Mouse (Mus musculus): ENCODE results near the gene Vps50.
"Not testable (repeated sequence)": the region's sequence is repeated elsewhere in the genome, so short reads cannot be mapped to it uniquely, and the experiment has no call there.

Gene Vps50

DNA sequence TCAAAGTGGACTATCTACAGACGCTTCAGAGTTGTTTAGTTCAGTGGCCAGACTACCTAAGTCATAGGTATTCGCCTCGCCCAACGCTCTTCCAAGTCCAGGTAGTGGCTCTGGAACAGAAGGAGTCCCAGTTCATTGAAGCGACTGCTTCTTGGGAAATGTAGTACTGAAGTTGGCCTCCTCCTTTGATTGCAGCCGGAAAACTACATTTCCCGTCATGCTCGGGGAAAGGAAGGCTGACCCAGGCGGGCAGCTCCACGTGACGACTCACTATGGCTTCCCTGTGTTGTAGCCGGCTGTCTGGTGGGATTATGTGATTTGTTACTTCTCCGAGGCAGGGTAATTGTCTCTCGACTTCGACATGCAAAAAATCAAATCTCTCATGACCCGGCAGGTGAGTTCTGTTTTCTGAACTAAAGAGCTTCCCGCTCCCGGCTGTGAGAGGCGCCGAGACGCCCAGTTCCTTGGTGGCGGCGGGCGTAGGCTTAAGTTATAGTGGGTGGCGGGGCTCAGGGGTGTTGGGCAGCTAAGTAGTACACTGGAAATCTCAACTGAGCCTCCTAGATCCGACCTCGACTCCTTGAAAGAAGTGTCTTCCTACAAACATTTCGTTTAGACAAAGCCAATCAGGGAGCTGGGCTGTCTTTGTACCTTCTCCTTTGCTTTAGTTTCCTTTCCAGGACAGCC is at the start of gene Vps50, which contains the start of gene Hepacam2:
TSS of gene Vps50 (plus strand) at position 221 of the 687 bp plus-strand sequence.
TSS of gene Hepacam2 (minus strand) at position 137 of the 687 bp plus-strand sequence.
- DNase-seq (ENCODE audit: low spot score) = peak; percentile 68

DNA sequence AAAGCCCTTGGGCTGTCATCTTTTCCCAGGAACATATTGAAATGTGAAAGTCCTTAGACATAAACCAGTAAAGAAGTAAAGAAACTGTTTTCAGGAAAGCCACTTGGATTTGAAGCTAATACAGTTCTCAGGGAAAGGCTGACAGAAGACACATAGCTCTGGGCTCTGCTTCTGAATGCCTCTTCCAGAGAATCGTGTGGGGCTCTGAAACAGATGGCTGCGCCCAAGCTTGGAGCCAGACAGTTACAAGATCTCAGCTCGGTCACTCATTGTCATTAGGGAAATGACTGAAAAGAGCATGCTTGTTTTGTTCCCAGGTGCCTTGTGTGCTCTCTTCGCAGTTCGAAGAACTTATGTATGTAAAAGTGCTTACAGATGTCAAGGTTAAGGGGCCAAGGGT is 43.8 kb upstream of the Vps50 start:
- no peak for DNase-seq (ENCODE audit: low spot score)

DNA sequence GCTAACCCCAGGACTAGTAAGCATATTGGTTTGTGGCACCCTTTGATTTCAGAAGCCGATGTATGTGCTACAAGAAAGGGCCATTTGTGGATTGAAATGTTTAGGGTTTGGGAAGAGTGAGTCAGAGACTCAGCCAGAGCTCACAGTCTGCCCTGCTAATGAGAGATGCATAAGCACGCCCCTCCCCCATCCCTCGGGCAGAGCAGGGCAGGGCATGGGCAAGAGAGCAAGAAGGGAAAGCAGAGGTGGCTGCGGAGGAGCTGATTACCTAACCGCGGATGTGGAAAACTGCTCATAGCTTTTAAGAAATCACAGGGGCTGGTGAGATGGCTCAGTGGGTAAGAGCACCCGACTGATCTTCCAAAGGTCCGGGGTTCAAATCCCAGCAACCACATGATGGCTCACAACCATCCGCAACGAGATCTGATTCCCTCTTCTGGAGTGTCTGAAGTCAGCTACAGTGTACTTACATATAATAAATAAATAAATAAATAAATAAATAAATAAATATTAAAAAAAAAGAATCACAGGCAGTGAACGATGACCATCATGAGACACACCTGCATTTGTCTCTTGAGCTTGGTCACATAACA is 42.1 kb upstream of the Vps50 start:
- no peak for DNase-seq (ENCODE audit: low spot score)

DNA sequence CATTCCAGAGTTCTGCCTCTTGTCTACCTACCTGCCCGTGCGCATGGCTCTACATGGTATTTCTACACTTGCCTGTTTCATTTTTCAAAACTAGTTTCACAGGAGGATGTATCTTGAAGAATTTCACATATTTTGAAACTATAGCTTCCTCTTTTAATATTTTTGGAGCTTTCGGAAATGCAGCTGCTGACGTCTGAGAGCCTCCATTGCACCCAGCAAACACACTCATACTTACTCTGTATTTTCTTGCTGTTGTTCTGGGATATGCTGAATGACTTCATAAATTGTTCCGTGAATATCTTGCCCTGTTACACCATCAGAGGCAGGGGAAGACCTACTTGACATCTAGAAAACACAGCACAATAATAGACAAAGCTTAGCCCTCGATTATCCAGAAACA is 35.2 kb upstream of the Vps50 start:
- DNase-seq (ENCODE audit: low spot score) = no peak

DNA sequence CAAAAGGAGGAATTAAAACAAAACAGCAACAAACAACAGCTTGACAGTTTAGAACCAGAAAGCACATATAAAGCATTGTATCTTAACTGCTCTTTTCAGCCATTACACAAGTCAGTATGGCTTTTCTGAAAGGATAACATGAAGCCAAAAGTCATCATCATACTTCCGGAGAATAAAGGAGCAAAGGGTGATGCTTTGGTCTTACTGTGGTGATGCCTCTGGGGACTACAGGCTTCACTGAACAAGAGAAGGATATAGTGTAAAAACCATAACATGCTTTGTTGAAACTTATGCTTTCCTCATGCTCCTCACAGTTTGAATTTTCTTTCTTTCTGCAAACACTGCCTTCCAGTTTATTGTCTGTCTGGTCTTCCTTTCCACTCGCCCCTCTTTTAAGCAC is 34.6 kb upstream of the Vps50 start:
- DNase-seq (ENCODE audit: low spot score) = no peak

DNA sequence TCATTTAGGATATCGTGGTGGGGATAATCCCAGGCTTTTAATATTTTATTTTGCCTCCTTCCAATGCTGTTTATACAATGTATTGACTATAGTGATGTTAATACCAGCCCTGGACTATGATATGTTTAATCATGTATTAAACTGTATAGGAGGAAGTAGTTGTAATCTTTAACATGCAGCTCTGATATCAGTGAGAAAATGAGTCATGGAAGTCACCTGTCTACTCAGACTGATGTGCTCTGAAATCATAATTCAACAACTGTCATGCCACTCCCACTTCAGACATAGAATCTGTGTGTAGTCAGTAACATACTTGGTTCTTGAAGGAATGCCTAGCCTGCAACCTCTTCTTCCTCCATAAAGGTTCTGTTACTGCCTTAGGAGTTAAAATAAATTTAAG is 29.6 kb upstream of the Vps50 start:
- DNase-seq (ENCODE audit: low spot score) = no peak

DNA sequence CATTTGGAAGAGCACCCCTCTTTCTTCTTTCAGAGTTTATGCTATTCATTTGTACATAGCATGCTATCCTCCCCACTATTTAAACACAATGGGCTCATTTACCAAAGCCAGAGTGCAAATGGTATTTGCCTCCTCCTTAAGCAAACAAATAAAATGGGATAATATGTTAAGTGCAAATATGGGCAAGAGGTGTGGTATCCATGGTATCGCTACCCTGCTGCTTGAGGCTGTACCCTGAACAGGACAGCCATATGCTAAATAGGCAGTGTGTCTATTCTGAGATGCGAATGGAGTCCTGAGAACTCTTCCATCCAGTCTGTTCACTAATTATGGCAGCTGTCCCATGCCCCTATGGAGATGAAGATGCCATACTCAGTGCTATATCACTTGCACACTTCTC is 27.5 kb upstream of the Vps50 start:
- no peak for DNase-seq (ENCODE audit: low spot score)

DNA sequence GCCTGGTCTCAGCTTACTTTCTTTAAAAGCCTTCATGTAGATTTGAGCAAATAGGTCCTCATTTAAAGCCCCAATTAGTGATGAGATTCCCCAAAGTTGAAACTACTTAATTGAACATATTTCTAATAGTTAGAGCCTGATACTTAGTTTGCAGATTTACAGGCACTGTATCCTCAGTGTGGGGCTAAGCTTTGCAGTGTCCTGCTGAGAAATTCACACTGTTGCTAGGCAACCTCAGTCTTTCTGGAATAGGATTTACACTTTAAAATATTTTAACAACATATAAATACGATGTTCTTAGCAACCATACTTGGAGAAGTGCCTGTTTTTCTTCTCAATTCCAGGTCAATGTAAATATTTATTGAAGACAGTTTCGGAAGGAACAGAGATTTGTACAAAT is 21.9 kb upstream of the Vps50 start:
- DNase-seq (ENCODE audit: low spot score) = no peak

DNA sequence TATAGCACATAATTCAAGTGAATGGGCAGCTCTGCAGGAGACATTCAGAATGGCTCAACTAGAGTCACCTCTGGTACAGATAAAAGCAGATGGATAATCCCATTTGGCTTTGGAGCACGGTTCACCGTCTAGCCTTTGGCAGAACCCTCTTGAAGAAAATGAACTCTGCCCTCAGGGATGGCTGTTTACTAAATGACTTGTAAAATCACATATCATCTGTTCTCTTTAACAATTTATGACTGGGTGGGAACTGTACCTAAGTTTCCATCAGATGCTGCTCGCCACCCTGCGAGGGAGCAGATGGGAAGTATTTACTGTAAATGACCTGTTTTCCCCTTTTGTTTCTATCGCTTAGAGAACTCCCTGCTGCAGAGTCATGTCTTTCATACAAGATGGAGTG is 18.3 kb upstream of the Vps50 start:
- no peak for DNase-seq (ENCODE audit: low spot score)

DNA sequence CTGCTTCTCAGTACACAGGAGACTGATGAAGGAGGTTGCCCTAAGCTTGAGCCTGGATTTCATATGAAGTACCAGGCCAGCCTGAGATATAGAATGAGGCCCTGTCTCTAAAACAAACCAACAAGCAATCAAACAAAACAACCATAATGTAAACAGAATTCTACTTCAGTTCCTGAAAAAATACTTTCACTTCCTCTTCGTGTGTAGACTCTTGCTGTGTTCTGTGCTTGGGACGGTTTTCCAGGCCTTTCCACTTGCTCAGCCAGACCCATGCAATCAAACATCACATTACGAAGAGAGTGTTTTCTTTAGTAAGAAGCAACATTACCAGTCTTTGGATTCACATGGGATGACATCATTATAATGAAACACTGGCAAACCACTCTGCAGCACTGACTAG is 16.5 kb upstream of the Vps50 start:
- no peak for DNase-seq (ENCODE audit: low spot score)

DNA sequence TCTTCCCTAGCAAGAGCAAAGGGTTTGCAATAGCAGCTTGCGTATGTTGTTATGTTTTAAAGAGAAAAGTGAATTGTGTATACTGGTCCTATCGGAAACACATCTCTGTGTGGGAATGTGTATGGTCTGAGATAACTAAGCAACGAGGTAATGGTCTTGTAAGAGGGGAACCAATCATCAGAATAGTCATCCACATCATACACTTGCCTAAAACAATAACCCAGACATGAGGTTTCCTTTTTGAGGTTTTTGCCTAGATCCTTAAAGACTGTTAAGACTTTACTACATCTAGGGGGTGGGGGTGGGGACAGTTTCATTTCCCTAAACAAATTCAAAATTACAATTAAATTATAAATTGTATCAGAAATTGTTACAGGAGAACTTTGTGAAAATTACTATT is 13.0 kb upstream of the Vps50 start:
- DNase-seq (ENCODE audit: low spot score) = no peak

DNA sequence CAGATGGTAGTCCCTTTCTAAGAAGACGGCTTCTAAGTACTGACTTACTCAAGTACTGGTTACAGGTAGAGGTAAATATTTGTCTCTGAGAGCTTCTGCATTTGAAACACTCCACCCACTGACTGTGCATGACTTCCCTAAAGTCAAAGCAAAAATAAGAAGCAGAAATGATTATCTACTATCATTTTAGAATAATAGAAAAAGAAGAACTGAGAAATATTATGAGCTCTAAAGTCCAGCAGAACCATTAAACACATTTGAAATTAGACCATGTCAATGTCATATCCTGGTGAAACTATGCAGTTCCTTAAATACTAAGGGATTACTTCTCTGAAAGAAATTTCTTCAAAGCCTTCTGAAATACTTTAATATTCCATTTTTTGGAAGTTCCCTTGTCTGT is 10.8 kb upstream of the Vps50 start:
- DNase-seq (ENCODE audit: low spot score) = no peak

DNA sequence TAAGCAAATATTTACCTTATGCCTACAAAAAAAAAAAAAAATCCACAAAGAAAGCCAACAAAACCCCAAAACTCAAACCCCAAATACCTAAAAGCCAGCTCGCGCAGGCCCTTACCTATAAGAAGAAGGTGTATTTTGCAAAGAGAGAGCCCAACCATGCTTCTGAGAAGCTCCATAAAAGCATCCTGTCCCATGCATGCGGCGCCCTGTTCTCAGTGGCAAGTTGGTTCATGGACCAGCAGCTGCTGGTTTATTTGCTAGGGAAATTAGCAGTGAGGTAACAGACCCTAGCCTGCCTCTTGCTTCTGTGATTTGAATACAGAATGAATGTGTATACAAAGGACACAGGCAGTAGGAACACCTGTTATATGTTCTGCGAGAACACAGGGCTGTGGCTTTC is 3.9 kb upstream of the Vps50 start:
- DNase-seq (ENCODE audit: low spot score) = no peak

DNA sequence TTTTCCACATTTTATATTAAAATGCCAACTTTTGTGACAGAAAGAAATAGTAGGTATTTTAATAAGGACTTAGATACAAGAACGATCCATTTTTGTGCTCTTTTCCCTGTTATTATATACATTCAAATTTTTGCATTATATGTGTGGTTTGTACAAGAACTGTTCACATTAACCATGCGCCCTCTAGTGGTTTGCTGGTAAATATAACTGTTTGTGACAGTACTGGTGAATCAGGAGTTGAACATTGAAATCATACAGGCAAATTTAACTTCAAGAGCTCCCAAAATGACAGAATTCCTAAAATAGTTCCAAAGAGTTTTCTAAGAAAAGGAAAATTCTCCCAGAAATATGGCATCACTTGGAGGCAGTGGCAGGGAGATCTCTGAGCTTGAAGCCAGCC is 2.0 kb upstream of the Vps50 start:
- no peak for DNase-seq (ENCODE audit: low spot score)

DNA sequence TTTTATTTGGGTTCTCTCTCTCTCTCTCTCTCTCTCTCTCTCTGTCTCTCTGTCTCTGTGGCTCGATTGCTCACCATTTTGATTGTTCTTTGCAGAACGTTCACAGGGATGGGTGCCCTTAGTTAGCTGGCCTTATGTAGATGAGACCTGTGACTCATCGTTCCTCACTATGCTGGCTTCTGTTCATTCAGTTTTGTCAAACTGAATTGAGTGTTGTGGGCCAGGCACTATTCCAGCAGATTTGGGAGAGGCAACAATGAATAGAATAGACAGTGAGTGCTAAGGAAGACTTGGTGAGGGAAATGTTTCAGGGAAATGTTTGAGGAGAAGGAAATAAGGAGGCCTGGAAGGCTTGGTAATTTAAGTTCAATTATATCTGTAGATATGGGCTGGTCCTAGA is 2.1 kb downstream of the Vps50 start:
- DNase-seq (ENCODE audit: low spot score) = no peak

DNA sequence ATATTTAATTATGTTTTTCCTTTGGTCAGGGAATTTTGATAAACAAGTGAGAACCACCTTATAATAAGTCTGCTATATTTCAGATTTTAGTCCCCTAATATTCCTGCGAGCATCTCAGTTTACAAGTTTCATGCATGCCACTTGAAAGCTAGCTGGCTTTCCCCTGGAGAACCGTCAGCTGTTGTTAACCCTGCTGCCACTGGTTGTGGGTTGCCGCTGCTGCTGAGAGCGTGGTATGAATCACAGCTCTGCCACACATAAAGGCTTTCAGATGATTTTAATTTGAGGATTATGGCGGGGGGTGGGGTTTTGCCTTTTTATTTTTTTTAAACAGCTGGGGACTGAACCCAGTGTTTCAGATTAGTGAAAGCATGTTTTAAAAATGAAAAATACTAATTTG is 7.1 kb downstream of the Vps50 start:
- DNase-seq (ENCODE audit: low spot score) = no peak

DNA sequence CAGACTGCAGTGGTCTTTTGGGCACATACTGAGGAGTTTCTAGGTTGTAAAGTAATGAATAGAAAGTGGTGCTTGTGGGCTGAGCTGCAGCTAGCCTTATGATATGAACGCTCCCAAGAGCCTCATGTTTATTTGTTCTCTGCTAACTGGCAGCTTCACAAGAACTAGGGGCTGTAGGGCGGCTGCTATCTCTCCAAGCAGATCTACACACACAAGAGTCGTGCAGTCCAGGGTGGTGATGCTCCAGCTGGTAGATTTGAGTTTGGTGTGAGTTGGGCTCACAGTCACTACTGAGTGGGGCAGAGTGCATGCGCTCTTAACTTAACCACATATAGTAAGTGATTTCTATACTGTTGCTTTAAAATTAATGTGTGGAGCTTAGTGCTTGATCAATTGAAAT is 8.9 kb downstream of the Vps50 start:
- DNase-seq (ENCODE audit: low spot score) = no peak

DNA sequence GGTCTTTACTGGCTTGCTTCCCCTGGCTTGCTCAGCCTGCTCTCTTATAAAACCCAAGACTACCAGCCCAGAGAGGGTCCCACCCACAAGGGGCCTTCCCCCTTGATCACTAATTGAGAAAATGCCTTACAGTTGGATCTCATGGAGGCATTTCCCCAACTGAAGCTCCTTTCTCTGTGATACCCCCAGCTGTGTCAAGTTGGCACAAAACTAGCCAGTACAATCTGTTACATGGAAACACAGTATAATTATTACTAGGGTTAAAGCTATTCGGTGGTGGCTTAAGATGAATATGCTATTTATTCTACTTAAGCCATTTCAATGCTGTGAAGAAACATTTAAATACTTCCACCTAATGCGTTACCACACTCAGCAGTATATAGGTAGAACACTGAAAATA is 10.0 kb downstream of the Vps50 start:
- DNase-seq (ENCODE audit: low spot score) = not testable (repeated sequence)

DNA sequence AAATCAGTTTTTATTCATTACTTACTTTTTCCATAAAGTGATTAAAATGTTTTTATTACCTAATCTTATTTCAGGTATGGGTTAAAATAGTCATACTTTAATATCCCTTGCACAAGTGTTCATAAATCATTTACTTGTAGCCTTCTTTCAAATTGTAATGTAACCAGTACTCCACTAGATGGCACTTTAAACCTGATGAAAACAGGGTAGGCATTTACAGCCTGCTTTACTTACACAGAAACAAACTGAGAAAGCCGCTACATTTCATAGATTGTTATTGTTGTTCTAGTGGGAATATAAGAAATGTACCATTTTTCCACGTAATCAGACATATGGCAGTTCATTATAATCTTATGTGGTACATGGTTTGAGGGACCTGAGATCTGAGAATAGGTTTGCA is 11.6 kb downstream of the Vps50 start:
- no peak for DNase-seq (ENCODE audit: low spot score)

DNA sequence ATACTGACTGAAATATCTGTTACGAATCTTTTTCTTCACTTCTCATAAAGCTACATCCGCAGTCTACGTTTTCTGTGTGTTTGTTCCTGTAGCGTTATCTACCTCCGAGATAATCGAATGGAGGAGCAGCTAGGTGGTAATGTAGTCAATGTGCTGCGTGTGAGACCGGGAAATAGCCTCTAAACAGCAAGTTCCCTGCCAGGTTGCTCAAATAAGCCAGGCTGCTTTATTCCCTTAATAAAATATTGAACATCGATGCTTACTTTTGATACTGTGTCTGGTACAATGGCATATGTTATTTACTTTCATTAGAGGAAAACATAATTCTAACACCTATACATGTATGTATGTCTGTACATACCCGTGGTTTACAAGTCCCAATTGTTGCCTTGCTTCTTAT is 12.9 kb downstream of the Vps50 start:
- DNase-seq (ENCODE audit: low spot score) = no peak

DNA sequence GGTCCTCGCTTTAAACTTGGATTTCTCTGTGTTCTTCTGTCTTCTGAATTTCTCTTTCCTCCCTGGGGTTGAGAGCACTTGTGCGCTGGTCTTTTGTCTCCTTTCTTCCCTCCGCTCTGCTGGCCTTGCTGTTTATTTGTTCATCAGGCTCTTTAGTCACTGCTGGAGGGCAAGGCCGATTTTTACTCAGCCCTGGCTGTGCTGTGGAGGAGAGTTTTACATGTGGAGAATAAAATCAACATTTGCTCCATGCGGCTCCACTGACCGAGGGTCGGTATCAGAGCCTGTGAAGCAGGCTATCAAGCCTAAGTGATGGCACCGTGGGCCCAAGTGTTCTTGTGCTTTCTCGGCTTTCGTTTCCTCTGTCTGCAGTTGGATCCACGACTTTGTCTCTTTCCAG is 13.4 kb downstream of the Vps50 start:
- no peak for DNase-seq (ENCODE audit: low spot score)

DNA sequence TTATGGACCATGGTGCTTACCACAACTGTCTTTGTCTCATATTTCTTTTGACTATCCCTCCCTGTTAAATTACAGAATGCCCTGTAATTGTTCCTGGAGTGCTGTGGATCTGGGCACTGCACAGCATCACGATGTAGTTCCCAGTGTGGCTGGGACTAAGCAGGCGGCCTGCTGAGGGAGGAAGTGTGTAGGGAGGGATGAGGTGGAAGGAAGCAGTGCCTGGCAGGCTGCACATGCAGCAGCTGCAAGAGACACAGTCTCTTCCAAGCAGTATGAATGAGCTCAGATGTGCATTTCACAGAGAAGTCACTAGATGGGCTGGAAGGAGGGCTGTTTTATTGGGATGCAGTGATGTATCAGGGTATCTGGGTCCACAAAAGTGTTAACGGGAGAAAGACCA is 14.4 kb downstream of the Vps50 start:
- DNase-seq (ENCODE audit: low spot score) = no peak

DNA sequence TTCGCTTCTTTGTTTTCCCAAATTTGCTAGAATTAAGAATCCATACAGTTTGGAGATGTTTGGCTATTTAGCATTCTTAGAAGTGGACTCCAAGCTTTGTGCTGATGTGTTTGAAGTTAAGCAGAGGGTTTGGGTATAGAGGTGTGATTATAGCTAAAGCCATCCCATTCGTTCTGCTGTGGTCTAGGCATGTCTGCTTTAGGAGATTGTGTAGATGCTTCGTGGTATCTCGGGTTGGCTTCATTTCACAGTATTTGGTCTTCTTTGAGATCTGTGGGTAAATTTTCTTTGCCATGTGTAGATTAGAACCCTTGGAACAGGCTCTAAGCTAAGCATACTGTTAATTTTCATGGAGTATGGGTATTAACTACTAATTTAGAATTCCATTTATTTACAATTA is 30.0 kb downstream of the Vps50 start:
- DNase-seq (ENCODE audit: low spot score) = no peak

DNA sequence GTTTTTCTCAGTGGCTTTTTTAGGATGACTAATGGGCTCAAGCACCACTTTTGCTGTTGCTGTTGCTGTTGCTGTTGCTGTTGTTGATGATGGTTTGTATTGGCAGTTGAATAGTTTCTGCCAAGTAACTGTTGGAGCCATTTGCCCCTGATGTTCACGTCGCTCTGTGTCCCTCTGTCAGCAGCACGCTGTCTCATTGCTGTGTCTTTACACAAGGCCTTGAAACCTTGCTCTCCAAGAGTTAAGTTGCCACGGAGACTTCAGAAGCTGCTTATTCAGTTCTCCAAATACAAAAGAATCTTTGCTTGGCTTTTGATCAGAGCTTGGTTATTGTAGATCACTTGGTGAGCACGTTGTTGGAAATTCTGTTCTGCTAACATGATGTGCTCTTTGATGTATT is 33.3 kb downstream of the Vps50 start:
- DNase-seq (ENCODE audit: low spot score) = no peak
